Mouse (Mus musculus) kidney, adult 11 months (tissue): ENCODE results near the gene Sec14l3.
"Not testable (repeated sequence)": the region's sequence is repeated elsewhere in the genome, so short reads cannot be mapped to it uniquely, and the experiment has no call there.

ENCODE experiments used
- DNase-seq: peaks from one replicate; pipeline ENCODE4 v3.0.0; 2022

The Sec14l3 gene

DNA sequence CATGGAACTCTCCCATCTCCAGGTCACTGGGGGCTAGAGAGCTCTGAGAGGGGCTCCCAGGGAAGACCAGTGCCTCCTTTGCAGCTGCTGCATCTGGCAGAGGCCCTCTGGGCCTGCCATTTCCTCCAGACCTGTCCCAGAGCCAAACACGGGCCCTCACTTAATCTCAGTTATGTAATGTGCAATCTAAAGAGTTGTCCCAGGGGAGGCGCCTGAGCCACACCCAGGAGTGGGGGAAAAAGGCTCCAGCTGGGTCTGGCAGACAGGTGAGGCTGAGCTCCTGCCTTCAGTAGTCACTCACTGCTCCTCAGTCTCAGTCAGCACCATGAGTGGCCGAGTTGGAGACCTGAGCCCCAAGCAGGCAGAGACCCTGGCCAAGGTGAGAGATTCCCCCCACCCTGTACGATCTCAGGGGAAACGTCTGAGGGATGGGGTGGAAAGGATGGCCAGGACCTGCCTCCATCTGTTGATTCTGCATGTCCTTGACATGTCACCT lies at the start of gene Sec14l3:
Gene Sec14l3 (plus strand): TSS at position 215 of the 496 bp plus-strand sequence.
- no peak for DNase-seq

DNA sequence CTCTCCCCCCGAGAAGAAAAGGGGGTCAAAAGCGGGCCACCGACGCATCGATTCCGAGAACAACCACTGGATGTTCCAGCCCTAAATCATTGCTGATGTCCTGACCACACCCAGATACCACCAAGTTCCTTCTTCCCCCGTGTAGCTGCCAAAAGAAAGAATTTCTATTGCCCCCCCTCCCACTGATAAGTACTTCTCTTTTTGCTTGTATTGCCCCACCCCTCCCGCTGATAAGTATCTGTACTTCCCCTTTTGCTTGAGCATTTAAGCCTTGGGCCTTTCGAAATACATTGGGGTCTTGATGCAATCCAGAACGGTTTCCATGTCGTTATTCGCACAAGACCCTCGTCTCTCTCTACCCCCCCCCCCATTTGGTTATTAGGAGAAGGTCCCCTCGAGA lies 48.8 kb upstream of the Sec14l3 start:
- not testable (repeated sequence) for DNase-seq

DNA sequence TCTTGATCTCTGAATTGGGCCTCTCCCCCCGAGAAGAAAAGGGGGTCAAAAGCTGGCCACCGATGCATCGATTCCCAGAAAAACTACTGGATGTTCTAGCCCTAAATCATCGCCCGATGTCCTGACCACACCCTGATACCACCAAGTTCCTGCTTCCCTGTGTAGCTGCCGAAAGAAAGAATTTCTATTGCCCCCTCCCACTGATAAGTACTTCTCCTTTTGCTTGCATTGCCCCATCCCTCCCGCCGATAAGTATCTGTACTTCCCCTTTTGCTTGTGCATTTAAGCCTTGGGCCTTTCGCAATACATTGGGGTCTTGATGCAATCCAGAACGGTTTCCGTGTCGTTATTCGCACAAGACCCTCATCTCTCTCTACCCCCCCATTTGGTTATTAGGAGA lies 42.5 kb upstream of the Sec14l3 start:
- DNase-seq = not testable (repeated sequence)

DNA sequence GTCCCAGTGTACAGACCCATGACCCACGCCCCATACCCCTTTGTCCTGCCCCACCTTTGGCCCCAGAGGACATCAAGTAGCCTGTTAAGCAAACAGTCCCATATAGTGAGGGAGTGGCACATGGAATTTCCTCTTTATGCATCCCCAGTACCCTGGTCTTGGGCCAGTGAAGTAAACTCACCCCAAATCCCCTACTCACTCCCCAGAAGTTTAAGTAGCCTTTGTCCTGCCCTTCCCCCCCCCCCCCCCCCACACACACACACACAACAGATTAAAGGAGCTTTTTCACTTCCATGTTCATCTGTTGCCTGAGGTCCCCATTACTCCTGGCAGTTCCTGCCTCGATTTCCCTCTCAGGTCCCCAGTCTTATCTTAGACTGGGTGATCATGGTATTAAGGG lies 41.3 kb upstream of the Sec14l3 start:
- DNase-seq = no peak

DNA sequence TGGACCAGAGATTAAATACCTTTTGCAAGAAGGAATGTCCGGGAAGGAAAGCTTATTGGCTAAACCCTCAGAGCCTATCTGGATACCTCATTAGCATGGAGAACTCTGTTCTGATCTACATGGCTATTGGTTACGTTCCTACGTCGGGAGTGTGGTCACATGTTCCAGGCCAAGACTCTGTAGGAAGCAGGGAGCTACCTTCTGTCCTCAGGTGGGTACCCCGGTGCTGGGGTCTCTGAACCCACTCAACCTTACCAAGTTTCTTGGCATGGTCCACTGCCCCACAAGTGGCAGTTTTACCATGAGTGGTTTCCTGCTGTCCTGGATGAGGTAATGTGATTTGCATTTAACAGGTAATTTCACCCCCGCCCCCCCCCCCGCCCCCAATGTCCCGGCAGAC lies 37.6 kb upstream of the Sec14l3 start:
- DNase-seq = no peak

DNA sequence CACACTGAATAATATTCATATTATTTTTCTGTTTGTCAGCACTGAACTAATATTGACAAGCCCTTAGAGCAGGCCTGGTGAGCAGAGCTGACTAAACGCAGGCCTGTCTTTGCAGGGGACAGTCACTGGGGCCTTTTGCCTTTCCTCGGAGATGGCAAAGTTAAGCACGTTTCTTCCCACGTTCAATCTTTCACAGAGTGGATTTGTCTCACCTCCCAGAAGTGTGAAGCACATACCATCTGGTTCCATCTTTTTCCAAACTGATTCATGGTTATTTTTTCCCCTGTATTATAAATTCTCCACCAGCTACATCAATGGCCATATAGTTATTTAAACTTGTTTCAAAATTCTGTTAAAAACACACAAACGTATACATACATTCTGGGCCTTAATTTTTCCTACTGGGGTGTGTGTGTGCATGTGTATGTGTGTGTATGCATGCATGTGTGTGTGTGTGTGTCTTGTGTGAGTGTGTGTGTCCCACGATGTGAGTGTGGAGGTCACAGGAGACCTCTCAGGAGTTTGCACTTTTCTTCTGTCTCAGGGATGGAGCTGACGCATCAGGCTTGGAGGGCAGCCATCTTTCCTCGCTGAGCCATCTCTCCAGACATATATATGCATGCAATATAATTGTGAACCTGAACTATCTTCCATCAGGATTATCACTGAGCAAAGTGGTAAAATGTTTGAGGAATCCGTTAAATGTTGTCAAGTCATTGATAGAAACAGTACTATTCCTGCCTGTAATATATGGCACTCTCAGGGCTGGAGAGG lies 36.9 kb upstream of the Sec14l3 start:
- DNase-seq = no peak

DNA sequence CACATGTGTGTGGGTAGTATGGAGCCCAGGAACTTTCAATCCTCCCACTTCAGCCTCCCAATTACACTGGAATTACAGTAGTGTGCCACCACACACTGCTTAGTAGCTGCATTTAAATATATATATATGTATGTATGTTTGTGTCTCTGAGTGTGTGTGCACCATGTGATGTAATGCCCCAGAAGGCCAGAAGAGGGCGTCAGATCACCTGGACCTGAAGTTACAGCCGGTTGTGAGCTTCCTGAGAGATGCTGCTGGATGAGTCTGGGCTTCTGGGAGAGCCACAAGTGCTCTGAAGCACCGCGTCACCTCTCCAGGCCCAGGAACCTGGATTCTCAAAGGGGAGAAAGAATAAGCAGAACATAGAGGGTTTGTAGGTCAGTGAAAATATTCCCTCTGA lies 35.3 kb upstream of the Sec14l3 start:
- DNase-seq = no peak

DNA sequence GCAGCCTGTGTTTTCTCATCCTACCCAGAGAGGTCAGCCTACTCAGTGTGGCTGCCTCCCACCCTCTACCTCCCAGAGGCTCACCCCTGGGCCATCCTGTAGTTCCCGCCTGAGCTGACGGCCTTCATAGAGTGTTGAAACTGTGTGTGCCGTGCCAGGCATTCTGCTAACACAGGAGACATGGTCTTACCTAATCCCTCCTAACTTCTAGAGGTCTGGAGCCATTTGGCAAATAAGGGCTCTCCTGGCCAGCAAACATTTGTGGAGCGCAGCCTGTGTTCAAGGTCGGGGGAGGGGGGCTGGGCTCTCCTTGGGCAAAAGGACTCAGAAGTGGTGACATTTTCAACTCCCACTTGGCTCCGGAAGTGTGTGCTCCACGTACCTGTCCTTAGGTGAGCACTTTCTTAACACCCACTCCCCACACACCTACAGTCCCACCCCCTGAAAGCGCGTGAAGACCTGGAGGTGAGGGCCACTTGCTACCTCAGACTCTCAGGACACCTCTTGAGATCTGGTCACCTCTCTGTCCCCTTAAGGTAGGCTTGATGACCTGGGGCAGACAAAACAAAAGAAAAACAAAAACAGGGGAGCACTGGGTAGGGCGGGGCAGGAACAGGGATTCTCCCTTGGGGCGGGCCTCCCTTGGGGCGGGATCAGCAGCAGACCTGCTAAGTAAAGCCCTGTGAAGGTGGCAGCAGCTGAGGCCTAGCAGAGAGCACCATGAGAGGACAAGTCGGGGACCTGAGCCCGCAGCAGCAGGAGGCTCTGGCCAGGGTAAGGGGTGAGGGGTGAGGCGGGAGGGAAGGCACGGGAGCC lies 33.3 kb upstream of the Sec14l3 start, which contains the start of gene Sec14l4:
Gene Sec14l4 (plus strand): TSS at position 337 of the 816 bp plus-strand sequence.
- no peak for DNase-seq

DNA sequence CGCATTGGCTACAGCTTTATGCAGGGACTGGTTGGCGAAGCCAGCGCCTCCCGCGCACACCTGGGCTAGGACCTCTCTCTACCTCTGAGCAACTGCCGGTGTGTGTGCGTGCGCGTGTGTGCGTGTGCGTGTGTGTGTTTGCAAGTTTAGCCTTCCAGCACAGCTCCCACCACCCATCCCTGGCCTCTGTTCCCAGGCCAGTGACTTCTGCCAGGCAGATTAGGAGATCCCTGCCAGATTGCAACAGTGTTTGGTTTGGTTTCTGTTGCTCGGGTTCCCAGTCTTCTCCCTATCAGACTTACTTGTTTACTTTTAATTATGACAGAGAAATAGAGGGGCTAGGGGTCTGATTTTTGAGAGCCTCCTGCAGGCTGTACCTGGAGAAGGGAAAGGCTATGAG lies 32.7 kb upstream of the Sec14l3 start:
- DNase-seq = no peak

DNA sequence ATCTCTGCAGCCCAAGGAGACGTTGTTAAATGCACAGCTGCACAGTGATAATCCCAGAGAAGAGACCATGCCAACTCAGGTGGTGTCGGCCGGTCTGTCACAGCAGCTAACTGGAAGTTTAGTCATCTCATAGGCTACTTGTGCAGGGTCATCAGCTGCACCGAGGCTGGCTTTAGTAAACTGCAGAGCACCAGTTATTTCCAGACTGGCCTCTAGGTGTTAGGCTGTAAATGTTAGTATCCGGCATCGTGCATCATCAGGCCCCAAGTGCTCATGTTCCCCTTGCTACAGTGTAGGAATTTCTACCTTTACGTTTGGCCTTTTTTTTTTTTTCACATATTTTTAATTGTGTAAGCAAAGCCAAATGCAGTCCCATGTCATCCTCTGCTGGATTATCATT lies 31.2 kb upstream of the Sec14l3 start:
- DNase-seq = no peak

DNA sequence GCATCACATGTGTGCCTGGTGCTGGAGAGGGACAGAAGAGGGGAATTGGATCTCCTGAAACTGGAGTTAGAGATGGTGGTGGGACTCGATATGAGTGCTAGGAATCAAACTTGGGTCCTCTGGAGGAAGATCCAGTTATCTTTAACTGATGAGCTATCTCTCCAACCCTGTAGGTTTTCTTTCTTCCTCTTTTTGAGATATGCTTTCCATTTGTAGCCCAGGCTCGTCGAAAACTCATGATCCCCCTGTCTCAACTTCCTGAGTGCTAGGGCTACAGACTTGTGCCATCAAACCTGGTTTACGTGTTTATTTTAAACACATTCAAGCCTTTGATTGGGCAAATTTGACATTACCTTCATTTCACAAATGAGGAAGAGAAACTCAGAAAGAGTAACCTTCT lies 30.5 kb upstream of the Sec14l3 start:
- no peak for DNase-seq

DNA sequence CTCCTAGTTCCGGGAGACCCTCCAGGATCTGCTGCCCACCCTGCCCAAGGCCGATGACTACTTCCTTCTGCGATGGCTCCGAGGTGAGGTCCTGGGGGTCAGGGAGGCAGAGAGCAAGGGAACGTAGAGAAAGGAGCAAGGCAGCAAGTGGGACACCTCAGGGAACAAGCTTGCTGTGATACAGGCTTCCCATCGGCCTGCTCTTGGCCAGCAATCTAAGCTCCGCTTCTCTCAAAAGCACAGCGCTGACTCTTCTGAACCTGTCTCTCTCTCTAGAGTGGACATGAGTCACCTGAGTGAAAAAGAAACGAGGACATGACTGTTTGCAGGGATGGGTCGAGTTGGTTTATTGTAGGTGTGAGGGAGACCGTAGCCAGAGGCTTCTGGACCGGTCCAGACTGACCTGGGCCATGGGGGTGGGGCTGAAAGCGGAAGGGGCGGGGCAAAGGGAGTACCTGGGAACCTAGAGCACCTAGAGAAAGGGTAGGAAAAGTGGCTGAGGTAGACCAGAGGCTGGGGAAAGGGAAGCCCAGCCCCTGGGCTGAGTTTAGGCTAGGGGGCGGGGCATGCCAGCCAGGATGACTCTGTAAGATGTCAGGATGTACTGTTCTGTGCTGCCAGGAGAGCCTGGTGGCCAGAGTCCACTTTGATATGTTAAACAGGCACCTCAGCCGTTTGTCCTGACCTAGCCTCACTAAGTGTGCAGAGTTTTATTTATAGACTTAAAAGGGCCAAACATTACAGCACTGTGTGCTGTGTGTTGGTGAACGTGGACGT lies 29.3 kb upstream of the Sec14l3 start:
- DNase-seq = peak; percentile 59

DNA sequence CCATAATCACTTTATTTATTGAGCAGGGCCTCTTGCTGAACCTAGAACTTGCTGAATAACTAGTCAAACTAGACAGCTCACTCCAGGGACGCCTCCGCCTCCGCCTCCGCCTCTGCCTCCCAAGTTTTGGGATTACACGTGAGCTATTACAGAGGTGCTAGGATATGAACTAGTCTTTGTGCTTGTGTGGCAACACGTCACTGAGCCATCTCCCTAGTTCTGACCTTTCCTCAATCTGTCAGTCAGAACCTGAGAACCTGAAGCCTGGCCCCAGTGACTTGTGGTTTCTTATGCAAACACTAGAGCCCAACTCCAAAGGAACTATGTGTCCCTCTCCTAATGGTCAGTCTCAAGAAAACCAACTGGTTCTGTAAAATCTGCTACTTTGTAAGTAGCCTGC lies 28.7 kb upstream of the Sec14l3 start:
- no peak for DNase-seq

DNA sequence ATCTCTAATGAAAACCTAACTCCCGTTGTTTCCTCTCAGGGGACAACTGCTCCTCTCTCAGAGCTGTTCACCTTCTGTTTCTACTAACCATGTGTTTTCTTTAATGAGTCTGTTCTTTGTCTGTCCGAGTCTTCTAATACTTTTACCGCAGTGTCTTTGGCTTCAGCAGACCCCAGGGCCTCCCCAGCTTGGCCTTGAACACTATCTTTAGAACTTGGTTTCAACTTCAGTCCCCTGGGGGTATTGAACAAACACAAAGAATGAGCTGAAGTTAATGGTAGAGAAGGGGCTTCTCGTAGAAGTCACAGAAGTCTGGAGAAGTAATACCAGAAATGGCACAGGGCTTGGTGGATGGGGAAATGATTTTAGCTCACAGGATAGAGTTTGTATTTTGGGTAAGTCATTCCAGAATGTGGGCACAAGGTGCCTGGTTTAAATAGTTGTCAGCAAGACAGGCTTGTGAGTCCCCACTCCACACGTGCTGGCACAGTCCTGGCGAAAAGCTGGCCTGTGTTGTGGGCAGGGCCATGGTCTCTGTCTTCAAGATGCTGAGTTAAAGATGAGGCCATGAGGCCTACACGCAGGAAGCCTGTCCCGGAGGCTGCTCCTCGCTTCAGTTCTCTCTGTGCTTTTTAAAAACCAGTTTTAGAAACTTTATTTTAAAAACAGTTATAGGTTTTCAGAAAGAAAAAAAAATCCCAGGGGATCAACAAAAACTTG lies 28.1 kb upstream of the Sec14l3 start:
- no peak for DNase-seq

DNA sequence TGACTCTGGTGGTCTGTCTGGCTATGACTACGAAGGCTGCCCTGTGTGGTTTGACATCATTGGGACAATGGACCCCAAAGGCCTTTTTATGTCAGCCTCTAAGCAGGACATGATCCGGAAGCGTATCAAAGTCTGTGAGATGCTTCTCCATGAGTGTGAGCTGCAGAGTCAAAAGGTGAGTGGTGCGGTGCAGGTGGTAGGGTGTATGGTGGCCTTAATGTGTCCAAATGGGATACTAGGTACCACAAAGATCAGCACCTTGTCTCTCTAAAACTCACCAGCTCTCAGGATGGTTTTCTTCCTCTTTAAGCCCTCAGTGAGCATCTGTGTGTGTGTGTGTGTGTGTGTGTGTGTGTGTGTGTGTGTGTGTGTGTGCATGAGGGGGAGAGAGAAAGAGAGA lies 24.7 kb upstream of the Sec14l3 start:
- DNase-seq = no peak

DNA sequence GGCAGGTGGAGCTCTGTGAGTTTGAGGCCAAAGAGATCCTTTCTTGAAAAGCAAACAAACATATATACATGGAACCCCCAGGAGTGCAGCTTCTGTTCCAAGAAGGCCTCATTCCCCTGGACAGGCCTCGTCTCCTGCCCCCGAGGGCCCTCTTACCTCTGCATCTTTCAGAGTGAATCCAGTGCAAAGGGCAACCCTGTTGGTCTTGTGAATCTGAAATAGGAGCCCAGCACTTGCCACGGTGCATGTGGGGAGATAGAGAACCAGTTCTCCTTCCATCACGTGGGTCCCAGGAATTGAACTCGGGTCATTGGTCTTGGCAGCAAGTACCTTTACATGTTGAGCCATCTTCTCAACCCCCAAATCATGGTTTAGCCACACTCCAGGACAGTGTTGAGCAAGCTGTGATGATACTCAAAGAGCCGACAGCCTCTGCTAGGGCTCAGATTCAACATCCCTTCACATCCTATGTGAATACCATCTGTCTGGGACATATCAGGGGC lies 23.5 kb upstream of the Sec14l3 start:
- DNase-seq = no peak

DNA sequence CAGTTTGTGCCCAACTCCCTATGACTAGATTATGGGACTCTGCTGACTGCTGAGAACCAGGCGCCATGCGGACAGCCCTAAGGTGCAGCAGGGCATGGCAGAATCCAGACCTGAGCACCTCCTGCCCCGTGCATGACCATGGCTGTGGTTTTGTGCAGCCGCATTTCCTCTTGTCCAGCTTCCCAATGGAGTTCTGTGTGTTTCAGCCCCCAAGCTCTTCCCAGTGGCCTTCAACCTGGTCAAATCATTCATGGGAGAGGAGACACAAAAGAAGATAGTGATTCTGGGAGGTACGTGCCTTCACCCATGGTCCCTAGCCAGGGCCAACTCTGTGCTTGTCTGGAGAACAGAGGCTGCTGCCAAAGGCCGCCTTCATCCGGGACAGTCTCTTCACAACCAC lies 21.6 kb upstream of the Sec14l3 start:
- no peak for DNase-seq

DNA sequence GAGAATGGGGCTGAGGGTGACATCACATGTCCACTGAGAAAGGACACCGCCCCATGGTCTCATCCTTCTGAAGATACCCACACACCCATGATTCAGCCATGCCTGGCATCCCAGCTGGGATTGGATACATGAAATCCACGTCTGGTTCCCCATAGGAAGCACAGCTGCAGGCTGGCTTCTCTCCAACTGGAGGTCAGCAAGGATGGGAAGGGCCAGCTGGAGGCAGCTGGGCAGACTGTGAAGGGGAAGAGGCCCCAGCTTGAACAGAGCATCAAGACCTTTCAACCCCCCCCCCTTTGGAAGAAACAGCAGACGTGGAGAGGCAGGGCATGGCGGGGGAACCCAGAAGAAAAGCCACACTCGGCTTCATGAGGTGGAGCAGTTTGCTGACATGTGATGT lies 18.1 kb upstream of the Sec14l3 start:
- no peak for DNase-seq

DNA sequence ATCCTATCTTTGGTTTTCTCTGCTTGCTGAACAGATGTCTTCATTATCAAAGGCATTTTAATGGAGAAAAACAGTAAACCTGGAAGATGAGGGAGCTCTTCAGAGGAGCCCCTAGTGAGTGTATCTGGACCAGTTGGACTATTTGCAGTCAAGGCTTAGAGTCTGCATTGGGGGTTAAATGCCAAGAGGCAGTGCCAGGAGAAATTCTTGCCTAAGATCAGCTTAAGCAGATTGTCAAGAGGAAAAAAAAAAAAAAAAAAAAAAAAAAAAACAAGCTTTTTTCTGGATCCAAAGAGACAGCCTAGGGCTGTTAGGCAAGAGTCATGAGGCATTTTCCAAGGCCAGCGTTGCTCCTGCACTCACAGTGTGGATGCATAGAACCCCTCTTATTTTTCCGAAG lies 16.9 kb upstream of the Sec14l3 start:
- no peak for DNase-seq

DNA sequence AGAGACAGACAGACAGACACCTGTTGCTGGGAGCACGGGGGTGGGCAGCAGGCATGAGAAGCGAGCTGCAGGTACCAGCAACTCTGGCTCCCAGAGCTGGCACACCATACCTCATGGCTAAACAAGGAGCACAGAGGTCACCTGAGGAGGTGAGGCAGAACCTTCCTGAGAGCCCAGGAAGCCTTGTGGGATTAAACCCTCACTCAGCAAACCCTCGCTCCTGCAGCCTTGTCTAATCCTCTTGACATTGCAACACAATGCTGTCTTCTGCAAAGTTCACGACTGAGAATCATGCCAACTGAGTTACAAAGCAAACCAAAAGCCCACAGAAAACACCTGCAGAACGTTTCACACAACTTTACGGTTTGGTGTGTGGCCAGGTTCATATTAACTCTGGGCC lies 16.2 kb upstream of the Sec14l3 start:
- DNase-seq = no peak

DNA sequence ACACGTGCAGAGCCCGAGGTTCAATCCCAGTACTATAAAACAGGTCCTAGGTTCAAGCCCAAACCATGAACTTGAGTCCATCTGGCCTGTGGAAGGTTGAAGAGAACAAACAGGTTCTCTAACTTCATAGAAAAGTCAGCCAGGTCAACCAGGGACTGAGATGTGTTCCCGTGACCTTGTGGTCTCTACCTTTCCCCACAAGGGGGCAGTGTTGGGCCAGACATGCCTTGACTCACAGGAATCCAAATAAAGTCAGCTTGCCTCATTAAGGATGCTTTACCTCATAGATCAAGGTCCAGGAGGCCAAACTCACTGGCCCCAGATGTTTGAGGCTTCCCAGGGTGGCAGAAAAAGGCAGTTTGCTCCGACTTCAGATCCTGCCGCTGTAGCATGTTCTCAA lies 11.1 kb upstream of the Sec14l3 start:
- DNase-seq = peak; percentile 79

DNA sequence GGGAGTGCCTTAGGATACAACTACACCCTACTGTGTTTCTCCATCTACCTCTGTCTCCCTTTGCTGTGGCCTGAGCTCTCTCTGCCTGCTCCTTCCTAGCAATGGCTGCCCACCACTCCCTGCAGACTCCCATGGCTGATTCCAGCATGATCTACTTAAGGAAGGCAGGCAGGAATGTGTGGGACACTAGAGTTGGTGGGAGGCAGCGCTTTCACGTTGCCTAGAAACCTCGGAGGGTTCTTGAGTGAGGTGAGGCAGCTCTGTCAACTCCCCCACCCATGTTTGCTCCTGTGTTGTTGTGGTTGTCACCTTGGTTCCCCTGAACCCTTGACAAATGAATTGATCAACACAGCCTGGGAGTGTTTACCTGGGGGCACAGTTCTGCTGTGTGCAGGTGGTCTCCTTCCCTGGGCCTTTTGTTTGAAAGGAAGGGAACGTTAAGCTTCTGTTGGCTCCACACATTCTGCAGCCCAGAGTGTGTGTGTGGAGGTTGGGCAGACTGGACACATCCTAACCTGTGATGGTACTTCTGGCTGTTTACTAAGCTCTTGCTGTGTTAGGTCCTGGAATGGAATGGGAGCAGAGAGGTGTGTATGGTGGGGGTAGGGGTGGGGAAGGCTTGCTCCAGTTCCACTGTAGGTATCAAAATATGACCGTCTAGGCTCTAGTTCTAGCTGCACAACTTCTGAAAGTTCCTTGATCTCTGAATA lies 3.6 kb upstream of the Sec14l3 start:
- no peak for DNase-seq
